Mouse (Mus musculus) neural tube, embryonic 14.5 days (tissue): ENCODE data around the gene Ybx2. TPM values are rescaled to one million over a fixed set of nuclear protein-coding genes. Genes with fewer than 3 reads are reported as not detected.

Experiments
- ATAC-seq: fragments of 200-750 bp; cut with Nextera tagmentation; 2 replicates; pipeline ENCODE4 v1.8.0; 2017; ENCODE audit warnings: low read depth, mild to moderate bottlenecking, moderate TSS enrichment, moderate library complexity
- H3K27ac ChIP-seq: fragments of 300-500 bp; sonication (generic); 2 replicates; pipeline ENCODE4 v1.5.1; 2014; ENCODE audit warnings: low read depth, mild to moderate bottlenecking, control low read depth, low read length, moderate library complexity, mixed read lengths
- H3K27me3 ChIP-seq: fragments of 300-500 bp; sonication (generic); 2 replicates; pipeline ENCODE4 v1.6.1; 2014; ENCODE audit warnings: low read length; ENCODE audit not compliant: control insufficient read depth, insufficient read depth
- H3K36me3 ChIP-seq: fragments of 300-500 bp; sonication (generic); 2 replicates; pipeline ENCODE4 v1.6.1; 2014; ENCODE audit warnings: low read length, mixed read lengths; ENCODE audit not compliant: control insufficient read depth, insufficient read depth
- H3K4me1 ChIP-seq: fragments of 300-500 bp; sonication (generic); 2 replicates; pipeline ENCODE4 v1.6.1; 2014; ENCODE audit warnings: low read length; ENCODE audit not compliant: control insufficient read depth, insufficient read depth
- H3K4me2 ChIP-seq: fragments of 300-500 bp; sonication (generic); 2 replicates; pipeline ENCODE4 v1.6.1; 2014; ENCODE audit warnings: mild to moderate bottlenecking, low read depth, low read length, control low read depth
- H3K4me3 ChIP-seq: fragments of 300-500 bp; sonication (generic); 2 replicates; pipeline ENCODE4 v1.5.1; 2014; ENCODE audit warnings: low read depth, low read length, control low read depth, mixed read lengths
- H3K9ac ChIP-seq: fragments of 300-500 bp; sonication (generic); replicated peaks from 2 replicates; pipeline ENCODE4 v1.6.1; 2014; ENCODE audit warnings: low read depth, mild to moderate bottlenecking, control low read depth, low read length, mixed read lengths
- H3K9me3 ChIP-seq: fragments of 300-500 bp; sonication (generic); 2 replicates; pipeline ENCODE4 v1.6.1; 2016; ENCODE audit warnings: low read length; ENCODE audit not compliant: control insufficient read depth
- WGBS: fragments of 180-500 bp; shearing (Covaris S2); extraction: QIAGEN DNeasy Blood & Tissue Kit; methylation state at CpG from one replicate; pipeline ENCODE4 v1.1.7; 2014; 5-methylcytosine and 5-hydroxymethylcytosine counted together
- polyA plus RNA-seq: library from polyadenylated mRNA; unstranded; fragments of >200 nt; fragmentation: Nextera tagmentation; extraction: Ambion mirVana; gene quantifications from 2 replicates; pipeline ENCODE4 v1.2.1, GENCODE M21; 2014

Gene Ybx2
- polyA plus RNA-seq, 1 experiment from 2014 or later = 11.1 TPM

DNA sequence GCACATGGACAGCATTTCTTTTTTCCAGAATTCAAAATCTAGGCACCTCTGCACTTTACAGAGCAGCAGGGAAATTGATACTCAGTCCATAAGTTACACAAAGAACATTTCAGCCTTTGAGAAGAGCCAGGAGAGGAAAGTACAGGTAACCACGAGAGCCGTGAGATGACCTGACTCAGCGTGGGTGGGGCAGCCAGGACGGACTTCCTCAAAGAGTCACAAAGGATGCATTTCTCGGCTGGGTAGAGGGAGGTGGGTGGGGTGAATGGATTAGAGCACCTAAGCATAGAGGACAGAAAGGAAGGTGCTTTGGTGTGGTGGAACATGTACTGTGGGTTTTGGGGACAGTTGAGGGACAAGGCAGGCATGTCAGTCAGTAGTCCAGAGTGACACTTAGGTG lies 26.2 kb downstream of the Ybx2 start:
- ATAC-seq = no peak
- no peak overlapping the region for H3K4me2 ChIP-seq
- 55% methylated on average over 5 of the region's 5 CpGs for WGBS
- no peak overlapping the region for H3K27ac ChIP-seq
- no peak overlapping the region for H3K9ac ChIP-seq
- no peak overlapping the region for H3K4me3 ChIP-seq
- H3K4me1 ChIP-seq = peaks cover 9% of the 10 kb centered on the region; the same call in 1 of the 2 replicates
- H3K9me3 ChIP-seq = no peaks in the 10 kb centered on the region
- H3K36me3 ChIP-seq = no peaks in the 10 kb centered on the region
- peaks cover 36% of the 10 kb centered on the region for H3K27me3 ChIP-seq

DNA sequence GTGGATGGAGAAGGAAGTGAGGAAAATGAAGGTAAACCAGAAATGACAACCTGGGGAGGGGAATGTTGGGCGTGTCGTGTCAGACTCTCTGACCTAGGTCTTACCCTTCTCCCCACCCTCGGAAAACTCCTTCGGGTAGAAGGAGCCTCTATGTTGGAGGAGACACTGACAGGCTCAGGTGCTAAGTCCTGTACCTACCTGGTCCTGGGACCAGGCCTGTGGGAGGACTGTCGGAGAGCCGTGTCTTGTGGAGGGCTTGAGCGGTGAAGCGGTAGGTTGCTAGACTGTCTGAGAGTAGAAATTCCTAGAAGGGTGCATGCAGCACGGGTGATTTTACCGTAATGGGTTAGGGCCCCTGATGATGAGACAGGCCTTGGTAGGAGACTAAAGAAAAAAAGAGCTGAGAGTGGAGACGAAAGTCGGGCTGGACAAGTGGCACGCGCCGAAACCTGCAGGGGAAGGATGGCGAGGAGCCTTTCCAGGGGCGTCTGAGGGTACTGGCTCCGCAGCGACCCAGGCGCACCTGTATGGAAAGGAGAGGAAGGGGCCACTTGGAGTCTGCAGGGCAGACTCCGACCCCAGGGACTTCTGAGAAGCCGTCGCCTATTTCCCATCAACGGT lies 29.2 kb downstream of the Ybx2 start, which contains the start of gene Cldn7:
Gene Cldn7, plus strand, starts transcription at position 130 of the 621 bp plus-strand sequence.
- ATAC-seq = no peak
- no peak within 1 kb of the TSS for H3K4me2 ChIP-seq
- 11% methylated on average over 24 of the region's 24 CpGs for whole genome bisulfite sequencing
- no peak within 1 kb of the TSS for H3K9ac ChIP-seq
- H3K9me3 ChIP-seq = no peaks in the 10 kb centered on the region
- H3K4me3 ChIP-seq = no peak within 1 kb of the TSS; the same call in 1 of the 2 replicates
- H3K27ac ChIP-seq = no peak within 1 kb of the TSS
- peaks cover 9% of the 10 kb centered on the region; the same call in 1 of the 2 replicates for H3K4me1 ChIP-seq
- H3K36me3 ChIP-seq = peaks cover 14% of the 10 kb centered on the region
- H3K27me3 ChIP-seq = peaks cover 48% of the 10 kb centered on the region

DNA sequence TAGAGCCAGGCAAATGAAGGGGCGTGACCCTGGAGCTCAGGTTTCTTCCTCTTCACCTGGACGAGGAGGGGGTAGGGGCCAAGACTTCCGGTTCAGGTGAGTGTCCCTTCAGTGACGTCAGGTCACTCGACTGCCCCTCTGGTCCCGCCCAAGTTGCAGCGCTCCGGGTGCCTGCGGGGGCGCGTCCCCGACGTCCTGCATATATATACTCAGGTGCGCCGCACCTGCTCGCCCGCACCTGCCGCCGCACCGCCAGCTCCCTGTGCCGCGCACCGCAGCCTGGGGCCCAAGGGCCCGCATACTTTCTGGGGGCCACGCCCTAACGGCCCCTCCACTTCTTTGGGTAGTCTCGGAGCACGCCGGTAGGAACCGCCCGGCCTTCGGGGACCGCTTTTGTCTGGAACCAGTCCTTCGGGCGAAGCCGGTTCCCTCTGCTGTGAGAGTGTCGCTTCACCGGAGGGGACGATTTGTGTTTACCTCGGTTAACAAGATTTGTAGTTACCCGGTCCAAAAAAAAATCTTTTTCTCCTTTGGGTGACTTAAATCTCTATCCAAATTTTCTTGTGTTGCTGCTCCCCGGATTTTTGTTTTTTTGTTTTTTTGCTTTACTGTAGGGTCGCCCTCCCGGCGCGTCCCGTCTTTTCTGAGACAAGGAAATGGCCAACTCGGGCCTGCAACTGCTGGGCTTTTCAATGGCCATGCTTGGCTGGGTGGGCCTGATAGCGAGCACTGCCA lies 29.8 kb downstream of the Ybx2 start:
- peaks cover 48% of the 10 kb centered on the region for H3K27me3 ChIP-seq
- H3K4me1 ChIP-seq = peaks cover 9% of the 10 kb centered on the region; the same call in 1 of the 2 replicates
- H3K9ac ChIP-seq = no peak overlapping the region
- WGBS = 2% methylated on average over 49 of the region's 49 CpGs
- peaks cover 16% of the 10 kb centered on the region for H3K36me3 ChIP-seq
- H3K27ac ChIP-seq = no peak overlapping the region
- H3K9me3 ChIP-seq = no peaks in the 10 kb centered on the region
- no peak overlapping the region for H3K4me2 ChIP-seq
- peak overlapping the region; percentile 21; the same call in 1 of the 2 replicates for H3K4me3 ChIP-seq
- ATAC-seq = no peak

DNA sequence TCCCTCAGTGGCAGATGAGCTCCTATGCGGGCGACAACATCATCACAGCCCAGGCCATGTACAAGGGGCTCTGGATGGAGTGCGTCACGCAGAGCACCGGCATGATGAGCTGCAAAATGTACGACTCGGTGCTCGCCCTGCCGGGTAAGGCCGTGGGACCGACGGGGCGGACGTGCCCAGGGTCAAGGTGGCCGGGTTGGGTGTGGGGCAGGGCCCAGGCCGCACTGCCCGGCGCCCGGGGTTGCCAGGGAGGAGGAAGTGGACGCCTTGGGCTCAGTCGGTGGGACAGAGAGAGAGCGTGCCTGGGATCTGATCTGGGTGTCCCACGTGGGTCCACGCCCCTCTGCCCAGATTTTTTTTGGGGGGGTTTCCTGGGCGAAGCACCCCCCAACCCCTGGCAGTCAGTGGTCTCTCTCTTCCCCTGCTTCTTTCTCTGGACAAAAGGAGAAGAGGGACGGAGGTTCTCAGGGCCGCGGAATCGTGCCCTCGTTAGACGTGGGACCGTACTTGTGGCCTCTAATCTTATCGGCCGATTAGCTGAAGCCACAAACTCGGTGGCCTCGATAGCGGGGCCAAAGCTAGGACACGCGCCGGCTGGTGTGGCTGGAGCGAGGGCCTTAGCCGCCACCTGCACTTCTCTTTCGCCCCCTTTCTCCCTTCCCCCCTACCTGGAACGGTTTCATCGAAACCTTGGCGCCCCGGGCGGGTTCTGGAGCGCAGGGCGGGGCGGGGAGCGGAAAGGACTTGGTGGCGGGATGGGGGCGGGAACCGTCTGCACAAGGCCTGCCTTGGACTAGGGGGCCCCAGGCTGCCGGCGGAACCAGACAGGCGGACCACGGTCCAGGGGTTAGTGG lies 30.6 kb downstream of the Ybx2 start:
- under 1% methylated on average over 55 of the region's 59 CpGs for WGBS
- Histone ChIP-seq H3K9ac (0 out of 2 replicates have a peak overlapping the region, but pooled peaks have one; percentile 28), H3K4me3 (peak overlapping the region; percentile 21; the same call in 1 of the 2 replicates), H3K4me1 (peaks cover 9% of the 10 kb centered on the region; the same call in 1 of the 2 replicates), H3K27ac (no peak overlapping the region), H3K9me3 (no peaks in the 10 kb centered on the region), H3K36me3 (peaks cover 19% of the 10 kb centered on the region), H3K27me3 (peaks cover 48% of the 10 kb centered on the region), H3K4me2 (peak overlapping the region; percentile 38)
- ATAC-seq = no peak

DNA sequence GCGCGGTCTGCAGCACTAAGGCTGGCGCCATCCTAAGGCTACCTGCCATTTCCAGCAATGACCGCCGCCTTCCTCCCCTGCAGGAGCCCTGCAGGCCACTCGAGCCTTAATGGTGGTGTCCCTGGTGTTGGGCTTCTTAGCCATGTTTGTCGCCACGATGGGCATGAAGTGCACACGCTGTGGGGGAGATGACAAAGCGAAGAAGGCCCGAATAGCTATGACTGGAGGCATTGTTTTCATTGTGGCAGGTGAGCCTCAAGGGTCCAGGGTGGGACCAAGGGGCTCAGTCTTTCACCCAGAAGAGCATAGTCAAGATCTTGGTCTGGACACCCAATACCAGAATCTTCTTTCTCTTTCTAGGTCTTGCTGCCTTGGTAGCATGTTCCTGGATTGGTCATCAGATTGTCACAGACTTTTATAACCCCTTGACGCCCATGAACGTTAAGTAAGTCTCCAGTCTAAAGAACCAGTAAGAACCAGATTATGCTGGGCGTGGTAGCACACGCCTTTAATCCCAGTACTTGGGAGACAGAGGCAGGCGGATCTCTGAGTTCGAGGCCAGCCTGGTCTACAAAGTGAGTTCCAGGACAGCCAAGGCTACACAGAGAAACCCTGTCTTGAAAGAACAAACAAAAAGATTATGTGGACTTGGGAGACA lies 31.4 kb downstream of the Ybx2 start:
- 37% methylated on average over 15 of the region's 17 CpGs for WGBS
- Histone ChIP-seq H3K27ac (no peak overlapping the region), H3K9ac (no peak overlapping the region), H3K9me3 (no peaks in the 10 kb centered on the region), H3K27me3 (peaks cover 48% of the 10 kb centered on the region), H3K36me3 (peaks cover 19% of the 10 kb centered on the region), H3K4me2 (peak overlapping the region; percentile 38), H3K4me1 (peaks cover 9% of the 10 kb centered on the region; the same call in 1 of the 2 replicates), H3K4me3 (peak overlapping the region; percentile 21; the same call in 1 of the 2 replicates)
- ATAC-seq = no peak

DNA sequence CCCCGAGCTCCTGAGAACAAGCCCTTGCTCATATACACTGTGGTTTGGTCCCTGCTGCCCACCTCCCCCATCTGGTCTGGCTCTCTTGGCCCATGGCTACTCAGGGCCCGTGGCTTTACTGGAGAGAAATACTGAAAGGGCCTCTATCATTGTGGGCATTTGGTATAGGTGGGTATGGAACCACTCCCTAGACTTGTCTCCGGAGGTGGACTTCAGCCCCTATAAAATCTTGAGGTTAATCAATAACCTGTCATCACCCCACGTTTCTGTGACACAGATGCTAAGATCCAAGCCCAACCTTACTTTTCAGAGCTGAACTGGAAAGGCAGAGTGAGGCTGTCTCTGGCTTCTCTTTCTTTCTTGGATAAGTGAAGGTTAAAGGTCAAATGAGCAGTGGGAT lies 33.2 kb downstream of the Ybx2 start:
- Histone ChIP-seq H3K9ac (no peak overlapping the region), H3K9me3 (no peaks in the 10 kb centered on the region), H3K27me3 (peaks cover 38% of the 10 kb centered on the region), H3K4me1 (peaks cover 9% of the 10 kb centered on the region; the same call in 1 of the 2 replicates), H3K4me3 (no peak overlapping the region), H3K27ac (no peak overlapping the region), H3K4me2 (no peak overlapping the region), H3K36me3 (peaks cover 23% of the 10 kb centered on the region)
- no peak for ATAC-seq
- WGBS = 82% methylated on average over 4 of the region's 4 CpGs

DNA sequence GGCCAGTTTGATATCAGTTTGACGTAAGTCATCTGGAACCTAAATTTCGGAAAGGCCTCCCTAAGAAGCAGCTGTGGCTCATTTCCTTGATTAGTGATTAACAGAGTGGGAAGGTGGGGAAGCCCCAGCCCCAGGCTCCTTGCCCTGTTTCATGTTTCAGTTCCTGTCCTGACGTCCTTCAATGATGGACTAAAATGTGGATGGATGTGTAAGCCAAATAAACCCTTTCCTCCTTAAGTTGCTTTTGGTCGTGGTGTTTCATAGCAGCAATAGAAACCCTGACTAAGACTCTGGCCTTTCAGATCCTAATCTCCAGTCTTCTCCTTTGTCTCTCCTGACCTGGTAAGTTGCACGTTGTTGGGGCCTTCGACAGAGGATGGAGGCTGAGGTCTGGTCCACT lies 34.6 kb downstream of the Ybx2 start:
- H3K9ac ChIP-seq = no peak overlapping the region
- H3K27me3 ChIP-seq = peaks cover 25% of the 10 kb centered on the region
- H3K4me1 ChIP-seq = peaks cover 6% of the 10 kb centered on the region; the same call in 1 of the 2 replicates
- H3K36me3 ChIP-seq = peaks cover 35% of the 10 kb centered on the region
- ATAC-seq = no peak
- no peaks in the 10 kb centered on the region for H3K9me3 ChIP-seq
- no peak overlapping the region for H3K27ac ChIP-seq
- no peak overlapping the region for H3K4me3 ChIP-seq
- WGBS = 90% methylated on average over 6 of the region's 6 CpGs
- no peak overlapping the region for H3K4me2 ChIP-seq

DNA sequence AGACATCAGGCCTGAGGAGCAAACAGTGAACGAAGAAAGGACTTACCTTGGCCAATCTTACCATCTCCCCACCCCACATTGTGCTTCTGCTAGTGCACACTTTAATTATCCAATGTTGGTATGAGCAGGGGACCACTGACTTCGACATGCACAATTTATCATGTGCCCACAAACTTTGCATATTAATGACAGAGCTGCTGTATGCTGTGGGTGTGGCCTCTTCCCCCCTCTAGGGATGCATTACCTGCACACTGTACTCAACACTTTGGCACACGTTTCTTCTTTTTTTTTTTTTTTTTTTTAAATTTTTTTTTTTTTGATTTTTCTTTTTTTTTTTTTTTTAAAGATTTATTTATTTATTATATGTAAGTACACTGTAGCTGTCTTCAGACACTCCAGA lies 35.2 kb downstream of the Ybx2 start:
- peaks cover 36% of the 10 kb centered on the region for H3K36me3 ChIP-seq
- H3K4me1 ChIP-seq = peaks cover 4% of the 10 kb centered on the region; the same call in 1 of the 2 replicates
- peaks cover 20% of the 10 kb centered on the region for H3K27me3 ChIP-seq
- no peak for ATAC-seq
- H3K9ac ChIP-seq = no peak overlapping the region
- no peak overlapping the region for H3K4me2 ChIP-seq
- H3K4me3 ChIP-seq = no peak overlapping the region
- no peak overlapping the region for H3K27ac ChIP-seq
- no peaks in the 10 kb centered on the region for H3K9me3 ChIP-seq
- WGBS = 88% methylated on average over 3 of the region's 3 CpGs
